Mouse (Mus musculus): ENCODE data around the gene Strc. TPM values are rescaled to one million over a fixed set of nuclear protein-coding genes. Genes with fewer than 3 reads are reported as not detected.
"Not testable (repeated sequence)": the region's sequence is repeated elsewhere in the genome, so short reads cannot be mapped to it uniquely, and the experiment has no call there.

Strc gene
- polyA plus RNA-seq (2015; fragmentation: Nextera tagmentation; extraction: Ambion mirVana), result not detected in 2 replicates

- not testable (repeated sequence) for H3K9me3 ChIP-seq; H3K27me3 ChIP-seq (replicated peaks); H3K27ac ChIP-seq; H3K4me3 ChIP-seq; H3K4me2 ChIP-seq; H3K36me3 ChIP-seq (replicated peaks); H3K4me1 ChIP-seq; H3K9ac ChIP-seq; ATAC-seq (replicated peaks)
- 97% methylated on average over 17 of the region's 17 CpGs for WGBS
Observed at GRCm38 (mm10) chr2:121386961-121387575, at the start of gene Strc. Gene Strc, minus strand, starts transcription at chr2:121387168.

GRCm38 (mm10) chr2:121434854-121435253 is 47.9 kb upstream of the Strc start:
- WGBS, result 98% methylated on average over 1 of the region's 1 CpGs
- H3K27ac ChIP-seq, result no peak overlapping the region
- no peak overlapping the region for H3K9ac ChIP-seq
- peaks cover 69% of the 10 kb centered on the region for H3K36me3 ChIP-seq (replicated peaks)
- no peak overlapping the region for H3K4me2 ChIP-seq
- no peak for ATAC-seq (replicated peaks)
- no peaks in the 10 kb centered on the region for H3K27me3 ChIP-seq (replicated peaks)
- H3K4me1 ChIP-seq, result no peaks in the 10 kb centered on the region
- H3K4me3 ChIP-seq, result no peak overlapping the region
- no peaks in the 10 kb centered on the region for H3K9me3 ChIP-seq

- Histone ChIP-seq H3K4me3 (no peak overlapping the region), H3K4me2 (no peak overlapping the region), H3K9me3 (no peaks in the 10 kb centered on the region), H3K27ac (no peak overlapping the region), H3K4me1 (no peaks in the 10 kb centered on the region), H3K27me3 (replicated peaks) (no peaks in the 10 kb centered on the region), H3K36me3 (replicated peaks) (peaks cover 43% of the 10 kb centered on the region; the same call in 1 of the 2 replicates), H3K9ac (no peak overlapping the region)
- no peak for ATAC-seq (replicated peaks)
- 100% methylated on average over 2 of the region's 2 CpGs for WGBS
Observed at GRCm38 (mm10) chr2:121425890-121426289, 38.9 kb upstream of the Strc start.

GRCm38 (mm10) chr2:121423166-121423565 is 36.2 kb upstream of the Strc start:
- no peak overlapping the region for H3K4me2 ChIP-seq
- WGBS, result 93% methylated on average over 2 of the region's 2 CpGs
- ATAC-seq (replicated peaks), result no peak
- no peaks in the 10 kb centered on the region for H3K9me3 ChIP-seq
- H3K9ac ChIP-seq, result no peak overlapping the region
- H3K27me3 ChIP-seq (replicated peaks), result no peaks in the 10 kb centered on the region
- H3K36me3 ChIP-seq (replicated peaks), result peaks cover 19% of the 10 kb centered on the region; the same call in 1 of the 2 replicates
- H3K4me1 ChIP-seq, result no peaks in the 10 kb centered on the region
- no peak overlapping the region for H3K4me3 ChIP-seq
- H3K27ac ChIP-seq, result no peak overlapping the region

GRCm38 (mm10) chr2:121418476-121418875 is 31.5 kb upstream of the Strc start:
- ATAC-seq (replicated peaks), result no peak
- H3K36me3 ChIP-seq (replicated peaks), result peaks cover 7% of the 10 kb centered on the region; the same call in 1 of the 2 replicates
- 91% methylated on average over 3 of the region's 3 CpGs for WGBS
- H3K4me3 ChIP-seq, result no peak overlapping the region
- H3K9me3 ChIP-seq, result no peaks in the 10 kb centered on the region
- no peak overlapping the region for H3K4me2 ChIP-seq
- no peaks in the 10 kb centered on the region for H3K27me3 ChIP-seq (replicated peaks)
- H3K27ac ChIP-seq, result no peak overlapping the region
- H3K9ac ChIP-seq, result no peak overlapping the region
- peaks cover 22% of the 10 kb centered on the region for H3K4me1 ChIP-seq

GRCm38 (mm10) chr2:121416356-121416755 is 29.4 kb upstream of the Strc start:
- no peak overlapping the region for H3K27ac ChIP-seq
- H3K4me2 ChIP-seq, result no peak overlapping the region
- WGBS, result 90% methylated on average over 6 of the region's 6 CpGs
- H3K36me3 ChIP-seq (replicated peaks), result no peaks in the 10 kb centered on the region; the same call in 1 of the 2 replicates
- peaks cover 31% of the 10 kb centered on the region for H3K4me1 ChIP-seq
- H3K9me3 ChIP-seq, result no peaks in the 10 kb centered on the region
- no peak overlapping the region for H3K9ac ChIP-seq
- no peaks in the 10 kb centered on the region for H3K27me3 ChIP-seq (replicated peaks)
- ATAC-seq (replicated peaks), result no peak
- H3K4me3 ChIP-seq, result no peak overlapping the region

- peak overlapping the region; percentile 66 for H3K4me2 ChIP-seq
- peaks cover 31% of the 10 kb centered on the region for H3K4me1 ChIP-seq
- peak overlapping the region; percentile 90 for H3K4me3 ChIP-seq
- no peaks in the 10 kb centered on the region for H3K9me3 ChIP-seq
- 86% methylated on average over 3 of the region's 3 CpGs for WGBS
- H3K36me3 ChIP-seq (replicated peaks), result no peaks in the 10 kb centered on the region; the same call in 1 of the 2 replicates
- no peak overlapping the region for H3K27ac ChIP-seq
- ATAC-seq (replicated peaks), result no peak
- peak overlapping the region; percentile 90; the same call in 1 of the 2 replicates for H3K9ac ChIP-seq
- H3K27me3 ChIP-seq (replicated peaks), result no peaks in the 10 kb centered on the region
Observed at GRCm38 (mm10) chr2:121415591-121415990, 28.6 kb upstream of the Strc start.

- WGBS, result 58% methylated on average over 3 of the region's 3 CpGs
Observed at GRCm38 (mm10) chr2:121415103-121415502, 28.1 kb upstream of the Strc start.

GRCm38 (mm10) chr2:121414139-121414685 is 27.2 kb upstream of the Strc start:
- H3K4me1 ChIP-seq, result peaks cover 31% of the 10 kb centered on the region
- peak; percentile 64 for ATAC-seq (replicated peaks)

More at GRCm38 (mm10) chr2:121415103-121415502, 28.1 kb upstream of the Strc start:
- peak overlapping the region; percentile 90 for H3K4me3 ChIP-seq
- H3K9ac ChIP-seq, result peak overlapping the region; percentile 90; the same call in 1 of the 2 replicates
- no peak for ATAC-seq (replicated peaks)
- H3K27me3 ChIP-seq (replicated peaks), result no peaks in the 10 kb centered on the region
- H3K36me3 ChIP-seq (replicated peaks), result no peaks in the 10 kb centered on the region; the same call in 1 of the 2 replicates
- H3K27ac ChIP-seq, result no peak overlapping the region
- H3K4me2 ChIP-seq, result peak overlapping the region; percentile 66
- no peaks in the 10 kb centered on the region for H3K9me3 ChIP-seq
- H3K4me1 ChIP-seq, result peaks cover 31% of the 10 kb centered on the region

GRCm38 (mm10) chr2:121413387-121414042 is 26.5 kb upstream of the Strc start, which contains the start of the genes Pdia3 and Catsper2:
Gene Pdia3, plus strand, starts transcription at chr2:121413775.
Gene Catsper2, minus strand, starts transcription at chr2:121413792.
- Histone ChIP-seq H3K27ac (peak within 1 kb of the TSS; percentile 95), H3K36me3 (replicated peaks) (no peaks in the 10 kb centered on the region; the same call in 1 of the 2 replicates), H3K4me2 (peak within 1 kb of the TSS; percentile 66), H3K9ac (peak within 1 kb of the TSS; percentile 90), H3K27me3 (replicated peaks) (no peaks in the 10 kb centered on the region), H3K9me3 (no peaks in the 10 kb centered on the region), H3K4me1 (peaks cover 31% of the 10 kb centered on the region), H3K4me3 (peak within 1 kb of the TSS; percentile 90)
- ATAC-seq (replicated peaks), result peak; percentile 99
- WGBS, result under 1% methylated on average over 65 of the region's 68 CpGs

More at GRCm38 (mm10) chr2:121414139-121414685, 27.2 kb upstream of the Strc start:
- Histone ChIP-seq H3K9ac (peak overlapping the region; percentile 90), H3K9me3 (no peaks in the 10 kb centered on the region), H3K4me3 (peak overlapping the region; percentile 90), H3K36me3 (replicated peaks) (no peaks in the 10 kb centered on the region; the same call in 1 of the 2 replicates), H3K27ac (peak overlapping the region; percentile 95), H3K27me3 (replicated peaks) (no peaks in the 10 kb centered on the region), H3K4me2 (peak overlapping the region; percentile 66)
- WGBS, result 0% methylated on average over 32 of the region's 32 CpGs

GRCm38 (mm10) chr2:121412843-121413386 is 25.9 kb upstream of the Strc start:
- peak overlapping the region; percentile 90 for H3K4me3 ChIP-seq
- H3K4me2 ChIP-seq, result peak overlapping the region; percentile 62
- WGBS, result 20% methylated on average over 4 of the region's 4 CpGs
- no peaks in the 10 kb centered on the region for H3K36me3 ChIP-seq (replicated peaks)
- no peaks in the 10 kb centered on the region for H3K9me3 ChIP-seq
- ATAC-seq (replicated peaks), result peak; percentile 37
- peaks cover 31% of the 10 kb centered on the region for H3K4me1 ChIP-seq
- H3K9ac ChIP-seq, result peak overlapping the region; percentile 59
- no peaks in the 10 kb centered on the region for H3K27me3 ChIP-seq (replicated peaks)
- H3K27ac ChIP-seq, result peak overlapping the region; percentile 95

- Histone ChIP-seq H3K4me1 (peaks cover 9% of the 10 kb centered on the region), H3K4me2 (no peak overlapping the region), H3K36me3 (replicated peaks) (no peaks in the 10 kb centered on the region), H3K9ac (no peak overlapping the region), H3K9me3 (no peaks in the 10 kb centered on the region), H3K4me3 (no peak overlapping the region), H3K27ac (no peak overlapping the region), H3K27me3 (replicated peaks) (no peaks in the 10 kb centered on the region)
- no peak for ATAC-seq (replicated peaks)
- 35% methylated on average over 4 of the region's 4 CpGs for WGBS
Observed at GRCm38 (mm10) chr2:121408160-121408559, 21.2 kb upstream of the Strc start.

All from midbrain, embryonic 15.5 days (tissue).